ENCODE assay signal across 8 mouse cellular contexts in genomic region chr1:177150344-177151021, GRCm38 (mm10).
A peak's percentile ranks its signal among the peaks of the same experiment; 100 is the strongest.
DNase-seq lines count a peak whose midpoint lies in the region; ATAC-seq and TF ChIP-seq lines count a peak whose summit lies in the region.

No protein-coding gene starts in this region.

- WGBS in heart, embryonic 16.5 days, result 45% methylated on average over 11 of the region's 11 CpGs
- 42% methylated on average over 11 of the region's 11 CpGs for WGBS in heart, embryonic 12.5 days
- WGBS in limb, embryonic 13.5 days, result 16% methylated on average over 11 of the region's 11 CpGs
- WGBS in stomach, postnatal 0 days, result 30% methylated on average over 11 of the region's 11 CpGs

- H3K27ac ChIP-seq in heart, embryonic 16.5 days (ENCODE audit: low read length), result no peak overlapping the region
- H3K27ac ChIP-seq in heart, embryonic 12.5 days (ENCODE audit: poor library complexity, severe bottlenecking), result no peak overlapping the region
- H3K27ac ChIP-seq in limb, embryonic 13.5 days, result no peak overlapping the region
- H3K27ac ChIP-seq in stomach, postnatal 0 days (replicated peaks), result no peak overlapping the region

- peak overlapping the region; percentile 30; the same call in 1 of the 2 replicates for H3K4me2 ChIP-seq in heart, embryonic 16.5 days (ENCODE audit: low read depth, low read length)
- no peak overlapping the region for H3K4me2 ChIP-seq in heart, embryonic 12.5 days
- peak overlapping the region; percentile 12; the same call in 1 of the 2 replicates for H3K4me2 ChIP-seq in limb, embryonic 13.5 days (replicated peaks)
- H3K4me2 ChIP-seq in stomach, postnatal 0 days (replicated peaks; ENCODE audit: low read depth), result 0 out of 2 replicates have a peak overlapping the region, but pooled peaks have one; percentile 23

- ATAC-seq in heart, embryonic 16.5 days (replicated peaks; ENCODE audit: extremely low read depth, insufficient read depth, low FRiP score), result no peak
- ATAC-seq in heart, embryonic 12.5 days (ENCODE audit: insufficient number of reproducible peaks, low FRiP score), result no peak
- peak; percentile 67 for ATAC-seq in limb, embryonic 13.5 days (ENCODE audit: low FRiP score, low read depth)
- ATAC-seq in stomach, postnatal 0 days (ENCODE audit: low FRiP score, low TSS enrichment), result peak; percentile 51; the same call in 1 of the 2 replicates
- ATAC-seq in CD4-positive, CD25-positive, alpha-beta regulatory T cell, adult 4 months, result no peak

- no peak for TF ChIP-seq EP300 in stomach, postnatal 0 days (optimal IDR thresholded peaks at IDR 0.05)

- H3K27me3 ChIP-seq in heart, embryonic 16.5 days (ENCODE audit: control insufficient read depth, insufficient read depth, low read length), result no peaks in the 10 kb centered on the region
- H3K27me3 ChIP-seq in heart, embryonic 12.5 days (replicated peaks), result no peaks in the 10 kb centered on the region
- no peaks in the 10 kb centered on the region for H3K27me3 ChIP-seq in limb, embryonic 13.5 days
- no peaks in the 10 kb centered on the region for H3K27me3 ChIP-seq in stomach, postnatal 0 days (ENCODE audit: control insufficient read depth, insufficient read depth, low read length)

- no peak overlapping the region for H3K9ac ChIP-seq in heart, embryonic 16.5 days (ENCODE audit: low read length)
- H3K9ac ChIP-seq in heart, embryonic 12.5 days, result no peak overlapping the region
- no peak overlapping the region for H3K9ac ChIP-seq in limb, embryonic 13.5 days
- no peak overlapping the region for H3K9ac ChIP-seq in stomach, postnatal 0 days (ENCODE audit: low read length)

- no peak for TF ChIP-seq CTCF in stomach, postnatal 0 days (IDR thresholded peaks at IDR 0.05; ENCODE audit: low read depth)

- H3K9me3 ChIP-seq in heart, embryonic 16.5 days (replicated peaks; ENCODE audit: control insufficient read depth, low read length), result no peaks in the 10 kb centered on the region
- H3K9me3 ChIP-seq in heart, embryonic 12.5 days (replicated peaks), result no peaks in the 10 kb centered on the region
- H3K9me3 ChIP-seq in limb, embryonic 13.5 days, result no peaks in the 10 kb centered on the region
- no peaks in the 10 kb centered on the region for H3K9me3 ChIP-seq in stomach, postnatal 0 days (ENCODE audit: control insufficient read depth, low read length)

- H3K4me1 ChIP-seq in heart, embryonic 16.5 days (ENCODE audit: control insufficient read depth, insufficient read depth, low read length), result no peaks in the 10 kb centered on the region
- H3K4me1 ChIP-seq in heart, embryonic 12.5 days (replicated peaks), result peaks cover 5% of the 10 kb centered on the region; the same call in 1 of the 2 replicates
- peaks cover 9% of the 10 kb centered on the region; the same call in 1 of the 2 replicates for H3K4me1 ChIP-seq in limb, embryonic 13.5 days
- no peaks in the 10 kb centered on the region for H3K4me1 ChIP-seq in stomach, postnatal 0 days (replicated peaks; ENCODE audit: control insufficient read depth, insufficient read depth)

- DNase-seq in right cerebral cortex, adult 2 months (ENCODE audit: low spot score in 2 of 2), result peak; percentile 25 to 34
- DNase-seq in right cerebral cortex, postnatal 14 days, result no peak
- DNase-seq in stomach, postnatal 0 days (ENCODE audit: low spot score), result no peak
- DNase-seq in frontal cortex, postnatal 14 days (ENCODE audit: low spot score in 2 of 2), result no peak

- no peaks in the 10 kb centered on the region for H3K36me3 ChIP-seq in heart, embryonic 16.5 days (ENCODE audit: control insufficient read depth, insufficient read depth)
- H3K36me3 ChIP-seq in heart, embryonic 12.5 days, result no peaks in the 10 kb centered on the region
- no peaks in the 10 kb centered on the region for H3K36me3 ChIP-seq in limb, embryonic 13.5 days
- H3K36me3 ChIP-seq in stomach, postnatal 0 days (ENCODE audit: control insufficient read depth, insufficient read depth, low read length), result no peaks in the 10 kb centered on the region

- H3K4me3 ChIP-seq in heart, embryonic 16.5 days (ENCODE audit: low read length), result no peak overlapping the region
- no peak overlapping the region for H3K4me3 ChIP-seq in heart, embryonic 12.5 days
- no peak overlapping the region for H3K4me3 ChIP-seq in limb, embryonic 13.5 days
- no peak overlapping the region for H3K4me3 ChIP-seq in stomach, postnatal 0 days (ENCODE audit: low read depth, low read length)

Comparison
In these comparisons a context has a peak if more than half of its experiments do, and no peak if none do; other contexts are left out.
1. DNase-seq: peak in right cerebral cortex, adult 2 months (2 of 2); none in right cerebral cortex, postnatal 14 days (single experiment), stomach, postnatal 0 days (single experiment) and frontal cortex, postnatal 14 days (0 of 2).
2. ATAC-seq: peak in limb, embryonic 13.5 days (single experiment) and stomach, postnatal 0 days (single experiment); none in heart, embryonic 16.5 days (single experiment), heart, embryonic 12.5 days (single experiment) and CD4-positive, CD25-positive, alpha-beta regulatory T cell, adult 4 months (single experiment).